Mouse (Mus musculus) ES-Bruce4 (cell line): Measurements from ENCODE around the gene Shroom2. TPM values are rescaled to one million over a fixed set of nuclear protein-coding genes. Genes with fewer than 3 reads are reported as not detected.

Source experiments
- H3K27ac ChIP-seq: 2 replicates; pipeline ENCODE4 v1.5.1; 2012; ENCODE audit warnings: low read length, inconsistent platforms; ENCODE audit not compliant: insufficient read depth
- H3K27me3 ChIP-seq: 2 replicates; pipeline ENCODE4 v1.6.1; 2012; ENCODE audit warnings: mild to moderate bottlenecking, low read length, inconsistent platforms; ENCODE audit not compliant: control insufficient read depth, poor library complexity, insufficient read depth, severe bottlenecking
- H3K36me3 ChIP-seq: 2 replicates; pipeline ENCODE4 v1.6.1; 2012; ENCODE audit warnings: inconsistent platforms, mild to moderate bottlenecking, low read length, moderate library complexity; ENCODE audit not compliant: control insufficient read depth, poor library complexity, insufficient read depth, severe bottlenecking
- H3K4me1 ChIP-seq: one replicate; pipeline ENCODE4 v1.8.1; 2011; ENCODE audit warnings: low read length; ENCODE audit not compliant: control insufficient read depth, insufficient read depth
- H3K4me3 ChIP-seq: 2 replicates; pipeline ENCODE4 v1.5.1; 2011; ENCODE audit warnings: low read depth, mild to moderate bottlenecking, low read length
- H3K9ac ChIP-seq: 2 replicates; pipeline ENCODE4 v1.6.1; 2012; ENCODE audit warnings: low read depth, mild to moderate bottlenecking, inconsistent platforms; ENCODE audit not compliant: poor library complexity, severe bottlenecking
- H3K9me3 ChIP-seq: replicated peaks from 2 replicates; pipeline ENCODE4 v1.6.1; 2012; ENCODE audit warnings: mild to moderate bottlenecking, low read length, inconsistent platforms; ENCODE audit not compliant: control insufficient read depth, poor library complexity, insufficient read depth, severe bottlenecking
- CTCF ChIP-seq: IDR thresholded peaks from one replicate; pipeline ENCODE4 v1.8.1; 2011; ENCODE audit warnings: low read depth, low read length
- EP300 ChIP-seq: IDR thresholded peaks from 2 replicates; pipeline ENCODE4 v1.6.1; 2011; ENCODE audit warnings: low read depth, low read length; ENCODE audit not compliant: insufficient read depth
- POLR2A ChIP-seq: IDR thresholded peaks from one replicate; pipeline ENCODE4 v1.8.1; 2011; ENCODE audit warnings: low read length; ENCODE audit not compliant: insufficient read depth
- polyA plus RNA-seq: library from polyadenylated mRNA; stranded (reverse); fragments of >200 nt; gene quantifications from 2 replicates; pipeline ENCODE4 v1.2.4, GENCODE M21; 2011; ENCODE audit warnings: low read depth; ENCODE audit not compliant: missing spikeins, insufficient read depth, insufficient read length

Gene Shroom2
- polyA plus RNA-seq, 1 experiment, result 35.6 TPM

- no peak overlapping the region for H3K27ac ChIP-seq
- no peak overlapping the region for H3K9ac ChIP-seq
- no peaks in the 10 kb centered on the region for H3K36me3 ChIP-seq
- no peaks in the 10 kb centered on the region for H3K4me1 ChIP-seq
- no peaks in the 10 kb centered on the region for H3K9me3 ChIP-seq
- H3K4me3 ChIP-seq, result no peak overlapping the region
- TF ChIP-seq POLR2A (no peak), EP300 (no peak), CTCF (no peak)
- H3K27me3 ChIP-seq, result no peaks in the 10 kb centered on the region
Observed at GRCm38 (mm10) chrX:152642627-152643026, 126.6 kb downstream of the Shroom2 start.

- Histone ChIP-seq H3K27ac (no peak overlapping the region), H3K9me3 (no peaks in the 10 kb centered on the region), H3K4me1 (no peaks in the 10 kb centered on the region), H3K4me3 (no peak overlapping the region), H3K9ac (no peak overlapping the region), H3K27me3 (no peaks in the 10 kb centered on the region), H3K36me3 (no peaks in the 10 kb centered on the region)
- no peak for TF ChIP-seq EP300
- TF ChIP-seq CTCF, result no peak
- TF ChIP-seq POLR2A, result no peak
Observed at GRCm38 (mm10) chrX:152635397-152635796, 133.9 kb downstream of the Shroom2 start.

GRCm38 (mm10) chrX:152621407-152621806 is 147.9 kb downstream of the Shroom2 start:
- no peaks in the 10 kb centered on the region for H3K27me3 ChIP-seq
- H3K36me3 ChIP-seq, result no peaks in the 10 kb centered on the region; the same call in 1 of the 2 replicates

GRCm38 (mm10) chrX:152620917-152621316 is 148.3 kb downstream of the Shroom2 start:
- TF ChIP-seq POLR2A, result no peak
- no peak for TF ChIP-seq EP300
- no peak for TF ChIP-seq CTCF
- Histone ChIP-seq H3K9me3 (no peaks in the 10 kb centered on the region), H3K4me1 (no peaks in the 10 kb centered on the region), H3K36me3 (no peaks in the 10 kb centered on the region; the same call in 1 of the 2 replicates), H3K27ac (no peak overlapping the region), H3K4me3 (no peak overlapping the region), H3K9ac (no peak overlapping the region), H3K27me3 (no peaks in the 10 kb centered on the region)

More at GRCm38 (mm10) chrX:152621407-152621806, 147.9 kb downstream of the Shroom2 start:
- no peak for TF ChIP-seq POLR2A
- TF ChIP-seq CTCF, result no peak
- TF ChIP-seq EP300, result no peak
- H3K4me3 ChIP-seq, result no peak overlapping the region
- no peak overlapping the region for H3K9ac ChIP-seq
- no peak overlapping the region for H3K27ac ChIP-seq
- H3K4me1 ChIP-seq, result no peaks in the 10 kb centered on the region
- H3K9me3 ChIP-seq, result no peaks in the 10 kb centered on the region

- H3K36me3 ChIP-seq, result no peaks in the 10 kb centered on the region; the same call in 1 of the 2 replicates
Observed at GRCm38 (mm10) chrX:152618464-152618863, 150.8 kb downstream of the Shroom2 start.

GRCm38 (mm10) chrX:152563034-152563433 is 206.2 kb downstream of the Shroom2 start, which contains the start of gene Cldn34a:
TSS of gene Cldn34a (plus strand) at chrX:152563334.
- no peaks in the 10 kb centered on the region for H3K4me1 ChIP-seq
- no peak within 1 kb of the TSS for H3K9ac ChIP-seq
- TF ChIP-seq EP300 (no peak), POLR2A (no peak), CTCF (no peak)
- no peak within 1 kb of the TSS for H3K27ac ChIP-seq
- no peaks in the 10 kb centered on the region for H3K36me3 ChIP-seq
- no peak within 1 kb of the TSS for H3K4me3 ChIP-seq
- no peaks in the 10 kb centered on the region for H3K9me3 ChIP-seq
- H3K27me3 ChIP-seq, result no peaks in the 10 kb centered on the region

More at GRCm38 (mm10) chrX:152618464-152618863, 150.8 kb downstream of the Shroom2 start:
- no peaks in the 10 kb centered on the region for H3K27me3 ChIP-seq
- H3K9me3 ChIP-seq, result no peaks in the 10 kb centered on the region
- no peaks in the 10 kb centered on the region for H3K4me1 ChIP-seq
- H3K4me3 ChIP-seq, result no peak overlapping the region
- no peak overlapping the region for H3K9ac ChIP-seq
- no peak for TF ChIP-seq EP300
- no peak overlapping the region for H3K27ac ChIP-seq

Other genes starting within 250 kb of the Shroom2 start
- not detected in 2 replicates for gene Cldn34a, start 206.1 kb downstream of the Shroom2 start, polyA plus RNA-seq
- 0.53 TPM in 1 of 2 replicates, not detected in the other for gene Gpr143, start 12.5 kb upstream of the Shroom2 start, polyA plus RNA-seq
- 1.1 and 1.2 TPM in 2 replicates for gene Usp51, start 237.0 kb upstream of the Shroom2 start, polyA plus RNA-seq